Mouse (Mus musculus) embryonic facial prominence, embryonic 11.5 days (tissue): ENCODE measurements at regions not wholly inside any gene's neighbourhood (a gene's known extent, or its start where the extent isn't known, plus 50 kb on each side); places are given as distances from the start of the nearest gene placed in this dataset.

Experiments
- ATAC-seq: fragments of 200-750 bp; cut with Nextera tagmentation; replicated peaks from 2 replicates; pipeline ENCODE4 v1.8.0; 2017; ENCODE audit warnings: low read depth; ENCODE audit not compliant: insufficient number of reproducible peaks, low FRiP score, low TSS enrichment
- DNase-seq: peaks from one replicate; pipeline ENCODE4 v3.0.0-alpha.2; 2015; ENCODE audit warnings: low spot score
- H3K27ac ChIP-seq: fragments of 300-500 bp; sonication (generic); replicated peaks from 2 replicates; pipeline ENCODE4 v1.5.1; 2014; ENCODE audit warnings: mild to moderate bottlenecking, low read depth, low read length, control low read depth
- H3K27me3 ChIP-seq: fragments of 300-500 bp; sonication (generic); 2 replicates; pipeline ENCODE4 v1.6.1; 2014; ENCODE audit warnings: mild to moderate bottlenecking, low read length, moderate library complexity, mixed read lengths; ENCODE audit not compliant: control insufficient read depth, insufficient read depth
- H3K36me3 ChIP-seq: fragments of 300-500 bp; sonication (generic); replicated peaks from 2 replicates; pipeline ENCODE4 v1.6.1; 2014; ENCODE audit warnings: low read depth, mild to moderate bottlenecking, low read length, moderate library complexity, mixed read lengths; ENCODE audit not compliant: control insufficient read depth, insufficient read depth
- H3K4me1 ChIP-seq: fragments of 300-500 bp; sonication (generic); 2 replicates; pipeline ENCODE4 v1.6.1; 2014; ENCODE audit warnings: low read length, mixed read lengths; ENCODE audit not compliant: control insufficient read depth, insufficient read depth
- H3K4me2 ChIP-seq: fragments of 300-500 bp; sonication (generic); 2 replicates; pipeline ENCODE4 v1.6.1; 2014; ENCODE audit warnings: low read depth, mild to moderate bottlenecking, control low read depth, low read length, moderate library complexity
- H3K4me3 ChIP-seq: fragments of 300-500 bp; sonication (generic); 2 replicates; pipeline ENCODE4 v1.5.1; 2014; ENCODE audit warnings: low read depth, low read length, control low read depth
- H3K9ac ChIP-seq: fragments of 300-500 bp; sonication (generic); replicated peaks from 2 replicates; pipeline ENCODE4 v1.6.1; 2014; ENCODE audit warnings: mild to moderate bottlenecking, control low read depth, low read length
- H3K9me3 ChIP-seq: fragments of 300-500 bp; sonication (generic); replicated peaks from 2 replicates; pipeline ENCODE4 v1.6.1; 2016; ENCODE audit warnings: mild to moderate bottlenecking, low read length, inconsistent platforms, mixed read lengths; ENCODE audit not compliant: control insufficient read depth
- WGBS: fragments of 180-500 bp; shearing (Covaris S2); extraction: QIAGEN DNeasy Blood & Tissue Kit; methylation state at CpG from one replicate; pipeline ENCODE4 v1.1.7; 2014; 5-methylcytosine and 5-hydroxymethylcytosine counted together

DNA sequence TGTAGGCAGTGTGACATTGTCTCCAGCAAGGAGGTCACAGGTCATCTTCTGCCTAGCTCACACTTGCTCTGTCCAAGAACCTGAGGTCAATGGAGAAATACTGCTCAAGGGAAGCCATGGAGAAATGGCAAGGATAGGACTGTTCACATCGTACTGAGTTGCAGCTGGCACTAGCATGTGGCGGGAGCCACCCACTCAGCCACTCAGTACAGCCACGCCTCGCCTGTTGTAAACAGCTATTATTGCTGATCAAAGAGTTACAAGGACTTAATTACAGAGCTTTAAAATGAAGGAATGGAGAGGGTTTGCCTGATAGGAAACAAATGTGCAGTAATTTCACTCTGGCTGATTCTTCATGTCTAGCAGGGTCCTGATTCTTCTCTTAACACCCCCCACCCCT is 64.8 kb downstream of the Dll1 start:
- H3K9ac ChIP-seq: no peak overlapping the region
- H3K4me3 ChIP-seq: no peak overlapping the region
- H3K4me1 ChIP-seq: no peaks in the 10 kb centered on the region
- 62% methylated on average over 4 of the region's 4 CpGs for WGBS
- ATAC-seq: 0 out of 2 replicates have a peak, but pooled peaks have one; percentile 29
- no peaks in the 10 kb centered on the region for H3K27me3 ChIP-seq
- H3K4me2 ChIP-seq: no peak overlapping the region
- H3K36me3 ChIP-seq: no peaks in the 10 kb centered on the region
- DNase-seq: no peak
- no peaks in the 10 kb centered on the region for H3K9me3 ChIP-seq
- H3K27ac ChIP-seq: no peak overlapping the region

- WGBS: 70% methylated on average over 2 of the region's 2 CpGs
- no peak overlapping the region for H3K27ac ChIP-seq
- H3K9me3 ChIP-seq: no peaks in the 10 kb centered on the region
- H3K9ac ChIP-seq: no peak overlapping the region
- H3K4me2 ChIP-seq: no peak overlapping the region
- DNase-seq: no peak
- no peaks in the 10 kb centered on the region for H3K4me1 ChIP-seq
- ATAC-seq: no peak
- H3K4me3 ChIP-seq: no peak overlapping the region
- no peaks in the 10 kb centered on the region for H3K36me3 ChIP-seq
- no peaks in the 10 kb centered on the region for H3K27me3 ChIP-seq
Observed at GRCm38 (mm10) chr17:15310465-15310864, 66.2 kb downstream of the Dll1 start.

GRCm38 (mm10) chr17:15302110-15302509 is 74.6 kb downstream of the Dll1 start:
- WGBS: 68% methylated on average over 1 of the region's 1 CpGs
- no peak overlapping the region for H3K4me3 ChIP-seq
- ATAC-seq: no peak

DNA sequence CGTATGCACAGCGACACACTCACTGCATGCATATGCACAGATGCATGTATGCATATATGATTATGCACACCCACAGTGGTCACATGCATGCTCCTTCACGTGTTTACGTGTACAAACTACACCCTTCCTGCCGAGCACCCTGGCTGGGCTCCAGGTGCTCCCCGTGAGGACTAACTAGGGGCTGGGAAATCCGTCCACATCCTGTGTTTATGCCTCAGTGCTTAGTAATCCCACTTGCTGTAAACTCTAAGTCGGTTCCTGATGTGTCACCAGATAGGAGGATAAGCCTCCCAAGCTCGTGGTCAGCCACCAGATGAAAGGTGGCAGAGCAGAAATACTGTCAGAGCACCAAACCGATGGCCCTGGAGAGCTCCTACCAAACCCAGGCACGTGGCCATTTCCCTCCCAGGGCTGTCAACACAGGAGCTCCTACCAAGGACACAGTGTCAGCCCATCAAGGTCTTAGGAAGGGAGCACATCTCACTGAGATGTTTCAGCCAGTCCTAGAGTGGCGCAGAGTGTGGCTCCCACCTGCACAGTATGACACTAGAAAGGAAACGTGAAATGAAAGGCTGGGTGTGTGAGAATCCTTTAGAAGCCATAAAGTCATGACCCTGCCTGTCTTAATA is 76.8 kb downstream of the Dll1 start:
- Histone ChIP-seq H3K36me3 (no peaks in the 10 kb centered on the region), H3K9me3 (no peaks in the 10 kb centered on the region), H3K4me2 (no peak overlapping the region), H3K4me1 (no peaks in the 10 kb centered on the region), H3K4me3 (no peak overlapping the region), H3K27me3 (no peaks in the 10 kb centered on the region), H3K27ac (no peak overlapping the region), H3K9ac (no peak overlapping the region)
- no peak for ATAC-seq
- WGBS: 77% methylated on average over 13 of the region's 13 CpGs
- DNase-seq: no peak

More at GRCm38 (mm10) chr17:15302110-15302509, 74.6 kb downstream of the Dll1 start:
- no peak for DNase-seq
- H3K4me1 ChIP-seq: no peaks in the 10 kb centered on the region
- H3K9ac ChIP-seq: no peak overlapping the region
- no peaks in the 10 kb centered on the region for H3K27me3 ChIP-seq
- H3K36me3 ChIP-seq: no peaks in the 10 kb centered on the region
- H3K4me2 ChIP-seq: no peak overlapping the region
- no peak overlapping the region for H3K27ac ChIP-seq
- H3K9me3 ChIP-seq: no peaks in the 10 kb centered on the region

- Histone ChIP-seq H3K9me3 (no peaks in the 10 kb centered on the region), H3K36me3 (no peaks in the 10 kb centered on the region), H3K4me1 (no peaks in the 10 kb centered on the region), H3K4me2 (no peak overlapping the region), H3K27me3 (no peaks in the 10 kb centered on the region), H3K4me3 (no peak overlapping the region), H3K9ac (no peak overlapping the region), H3K27ac (no peak overlapping the region)
- no peak for ATAC-seq
- 58% methylated on average over 5 of the region's 5 CpGs for whole genome bisulfite sequencing
- DNase-seq: no peak
Observed at GRCm38 (mm10) chr17:15294165-15294585, 82.5 kb downstream of the Dll1 start.

GRCm38 (mm10) chr17:15292490-15293070 is 84.1 kb downstream of the Dll1 start:
- WGBS: 86% methylated on average over 11 of the region's 11 CpGs
- no peaks in the 10 kb centered on the region for H3K9me3 ChIP-seq
- no peak overlapping the region for H3K9ac ChIP-seq
- H3K4me1 ChIP-seq: no peaks in the 10 kb centered on the region
- H3K27me3 ChIP-seq: no peaks in the 10 kb centered on the region
- H3K27ac ChIP-seq: no peak overlapping the region
- no peaks in the 10 kb centered on the region for H3K36me3 ChIP-seq
- ATAC-seq (no peak), DNase-seq (no peak)
- H3K4me3 ChIP-seq: no peak overlapping the region
- H3K4me2 ChIP-seq: no peak overlapping the region

- Histone ChIP-seq H3K9ac (no peak overlapping the region), H3K4me3 (no peak overlapping the region), H3K27me3 (no peaks in the 10 kb centered on the region), H3K27ac (no peak overlapping the region), H3K36me3 (no peaks in the 10 kb centered on the region), H3K9me3 (no peaks in the 10 kb centered on the region), H3K4me1 (no peaks in the 10 kb centered on the region), H3K4me2 (no peak overlapping the region)
- DNase-seq: no peak
- ATAC-seq: no peak
- WGBS: 19% methylated on average over 4 of the region's 4 CpGs
Observed at GRCm38 (mm10) chr17:15291626-15292025, 85.0 kb downstream of the Dll1 start.

GRCm38 (mm10) chr17:15290326-15290725 is 86.3 kb downstream of the Dll1 start:
- H3K27me3 ChIP-seq: no peaks in the 10 kb centered on the region
- H3K4me3 ChIP-seq: no peak overlapping the region
- no peaks in the 10 kb centered on the region for H3K9me3 ChIP-seq
- ATAC-seq (no peak), DNase-seq (no peak)
- no peak overlapping the region for H3K9ac ChIP-seq
- no peaks in the 10 kb centered on the region for H3K4me1 ChIP-seq
- WGBS: 86% methylated on average over 1 of the region's 1 CpGs
- no peak overlapping the region for H3K4me2 ChIP-seq
- no peak overlapping the region for H3K27ac ChIP-seq
- H3K36me3 ChIP-seq: no peaks in the 10 kb centered on the region
